Comparison of ENCODE assay signal across 20 mouse cellular contexts in genomic region chr1:178522389-178522788, GRCm38 (mm10). TPM values are rescaled to one million over a fixed set of nuclear protein-coding genes. Genes with fewer than 3 reads are reported as not detected.
DNase-seq lines count a peak whose midpoint lies in the region; ATAC-seq and TF ChIP-seq lines count a peak whose summit lies in the region.
"Had no signal": no experiment of that assay in that cellular context is flagged by ENCODE, and none has a peak within 500 bp of the region (broad histone marks: within the 10 kb centered on the region; RNA-seq: fewer than 3 reads in every experiment).

No protein-coding gene starts in this region.

- no peak overlapping the region for H3K4me3 ChIP-seq in heart, embryonic 11.5 days (ENCODE audit: low read depth, low read length)
- H3K4me3 ChIP-seq in forebrain, postnatal 0 days (ENCODE audit: low read depth, low read length): no peak overlapping the region
- no peak overlapping the region for H3K4me3 ChIP-seq in midbrain, embryonic 16.5 days (ENCODE audit: low read depth, low read length)
- H3K4me3 ChIP-seq: embryonic facial prominence, embryonic 10.5 days; layer of hippocampus, adult 2 months; limb, embryonic 12.5 days; liver, embryonic 13.5 days; lung, embryonic 15.5 days; neural tube, embryonic 13.5 days had no signal

- H3K4me2 ChIP-seq in heart, embryonic 11.5 days: no peak overlapping the region
- H3K4me2 ChIP-seq in forebrain, postnatal 0 days (ENCODE audit: low read depth): no peak overlapping the region
- H3K4me2 ChIP-seq in midbrain, embryonic 16.5 days (ENCODE audit: low read length): no peak overlapping the region
- H3K4me2 ChIP-seq: limb, embryonic 12.5 days; liver, embryonic 13.5 days; lung, embryonic 15.5 days; neural tube, embryonic 13.5 days had no signal

- peak; percentile 24 to 45 for DNase-seq in heart, adult 18-20 months
- DNase-seq in layer of hippocampus, adult 9-11 months: peak; percentile 5
- DNase-seq in layer of hippocampus, adult 8-10 months (ENCODE audit: low spot score in 2 of 2): no peak
- DNase-seq in forebrain, postnatal 0 days: peak; percentile 33
- DNase-seq in gastrocnemius, postnatal 14 days: no peak
- DNase-seq: cerebellum, postnatal 36 days; kidney, adult 11 months; liver, embryonic 13.5 days; right cerebral cortex, postnatal 14 days; thymus, postnatal 25 days had no signal

- no peaks in the 10 kb centered on the region for H3K9me3 ChIP-seq in heart, embryonic 11.5 days (replicated peaks; ENCODE audit: control insufficient read depth, low read length)
- no peaks in the 10 kb centered on the region for H3K9me3 ChIP-seq in forebrain, postnatal 0 days (ENCODE audit: low read length)
- H3K9me3 ChIP-seq in midbrain, embryonic 16.5 days (replicated peaks; ENCODE audit: control insufficient read depth, low read length, poor library complexity, severe bottlenecking): no peaks in the 10 kb centered on the region
- H3K9me3 ChIP-seq: embryonic facial prominence, embryonic 10.5 days; liver, embryonic 13.5 days; lung, embryonic 15.5 days; neural tube, embryonic 13.5 days had no signal

- intact Hi-C loops in gastrocnemius, postnatal 14 days (cut with DNase I; ENCODE audit: low total_unique reads): no loop called here

- H3K36me3 ChIP-seq in heart, embryonic 11.5 days (ENCODE audit: control insufficient read depth, insufficient read depth, low read length): no peaks in the 10 kb centered on the region
- H3K36me3 ChIP-seq in forebrain, postnatal 0 days (ENCODE audit: insufficient read depth): no peaks in the 10 kb centered on the region
- no peaks in the 10 kb centered on the region for H3K36me3 ChIP-seq in midbrain, embryonic 16.5 days (ENCODE audit: control insufficient read depth, insufficient read depth, low read length)
- H3K36me3 ChIP-seq: embryonic facial prominence, embryonic 10.5 days; limb, embryonic 12.5 days; liver, embryonic 13.5 days; lung, embryonic 15.5 days; neural tube, embryonic 13.5 days had no signal

- WGBS in heart, embryonic 11.5 days (ENCODE audit: insufficient replicate concordance): 83% methylated on average over 5 of the region's 5 CpGs
- WGBS in forebrain, postnatal 0 days: 19% methylated on average over 5 of the region's 5 CpGs
- 45% methylated on average over 5 of the region's 5 CpGs for WGBS in midbrain, embryonic 16.5 days

- no peaks in the 10 kb centered on the region for H3K4me1 ChIP-seq in heart, embryonic 11.5 days (ENCODE audit: control insufficient read depth, insufficient read depth, low read length)
- no peaks in the 10 kb centered on the region for H3K4me1 ChIP-seq in forebrain, postnatal 0 days (ENCODE audit: insufficient read depth)
- no peaks in the 10 kb centered on the region; the same call in 1 of the 2 replicates for H3K4me1 ChIP-seq in midbrain, embryonic 16.5 days (ENCODE audit: control insufficient read depth, insufficient read depth, low read length)

- no peak for ATAC-seq in heart, embryonic 11.5 days (replicated peaks; ENCODE audit: insufficient number of reproducible peaks, low FRiP score, low TSS enrichment)
- peak; percentile 79 for ATAC-seq in forebrain, postnatal 0 days
- peak; percentile 50; the same call in 1 of the 2 replicates for ATAC-seq in midbrain, embryonic 16.5 days
- ATAC-seq: CD4-positive, CD25-positive, alpha-beta regulatory T cell, adult 4 months had no signal

- no peak overlapping the region for H3K9ac ChIP-seq in heart, embryonic 11.5 days (ENCODE audit: low read depth, low read length)
- H3K9ac ChIP-seq in forebrain, postnatal 0 days: no peak overlapping the region
- no peak overlapping the region for H3K9ac ChIP-seq in midbrain, embryonic 16.5 days (ENCODE audit: low read depth, low read length)
- H3K9ac ChIP-seq: limb, embryonic 12.5 days; liver, embryonic 13.5 days; lung, embryonic 15.5 days; neural tube, embryonic 13.5 days had no signal

- TF ChIP-seq CTCF in forebrain, postnatal 0 days (IDR thresholded peaks at IDR 0.05; ENCODE audit: low read depth): no peak

- no peaks in the 10 kb centered on the region for H3K27me3 ChIP-seq in heart, embryonic 11.5 days (ENCODE audit: control insufficient read depth, insufficient read depth, low read length)
- no peaks in the 10 kb centered on the region for H3K27me3 ChIP-seq in forebrain, postnatal 0 days (ENCODE audit: insufficient read depth, low read length)
- H3K27me3 ChIP-seq in midbrain, embryonic 16.5 days (ENCODE audit: control insufficient read depth, insufficient read depth, low read depth, low read length): no peaks in the 10 kb centered on the region; the same call in 1 of the 2 replicates
- H3K27me3 ChIP-seq: limb, embryonic 12.5 days; neural tube, embryonic 13.5 days had no signal

- H3K27ac ChIP-seq in heart, embryonic 11.5 days (ENCODE audit: low read depth, low read length): no peak overlapping the region
- no peak overlapping the region for H3K27ac ChIP-seq in forebrain, postnatal 0 days (ENCODE audit: low read depth, low read length)
- no peak overlapping the region for H3K27ac ChIP-seq in midbrain, embryonic 16.5 days (ENCODE audit: low read length)
- H3K27ac ChIP-seq: embryonic facial prominence, embryonic 10.5 days; kidney, postnatal 0 days; layer of hippocampus, adult 2 months; limb, embryonic 12.5 days; liver, embryonic 13.5 days; lung, embryonic 15.5 days; neural tube, embryonic 13.5 days had no signal

RNA-seq across cellular contexts. Expression of gene Kif26b, which starts 6.5 kb away (rescaled TPM):
- 1 to 10 TPM; 3.4 to 3.8 TPM for total RNA-seq in heart, adult 18-20 months (2021)
- 16.4 and 18.9 TPM in 2 replicates for polyA plus RNA-seq in heart, embryonic 11.5 days (2014; fragmentation: Nextera tagmentation; extraction: Ambion mirVana)
- 10 to 100 TPM; 14.4 to 21.3 (median 17.9) TPM for total RNA-seq in layer of hippocampus, adult 8-10 months (2022)
- 24.6 and 33.7 TPM in 2 replicates for total RNA-seq in forebrain, postnatal 0 days (2014; rRNA removed)
- 2.6 and 3.4 TPM in 2 replicates for polyA plus RNA-seq in forebrain, postnatal 0 days (2015; fragmentation: Nextera tagmentation; extraction: Ambion mirVana)
- 7.8 and 8.1 TPM in 2 replicates for polyA plus RNA-seq in midbrain, embryonic 16.5 days (2015; fragmentation: Nextera tagmentation; extraction: Ambion mirVana)
- total RNA-seq in gastrocnemius, postnatal 14 days (2021): 1 to 10 TPM; 1.1 to 1.2 TPM
- total RNA-seq: monocyte, adult 5-6 weeks had no signal

Comparison
In these comparisons a context has a peak if more than half of its experiments do, and no peak if none do; other contexts are left out.
1. DNase-seq: peak in heart, adult 18-20 months (2 of 2), layer of hippocampus, adult 9-11 months (single experiment) and forebrain, postnatal 0 days (single experiment); none in layer of hippocampus, adult 8-10 months (0 of 2) and gastrocnemius, postnatal 14 days (single experiment).